Mouse (Mus musculus) CH12F3 (cell line): ENCODE results near the gene Zfp560.
"Not testable (repeated sequence)": the region's sequence is repeated elsewhere in the genome, so short reads cannot be mapped to it uniquely, and the experiment has no call there.

ENCODE experiments used
- in situ Hi-C: fragments of 300-500 bp; cut with MboI; formaldehyde crosslinking; loops from 2 replicates; pipeline ENCODE4 v1.14.3; 2020; ENCODE audit warnings: low sequenced_read_pairs

Zfp560 gene

DNA sequence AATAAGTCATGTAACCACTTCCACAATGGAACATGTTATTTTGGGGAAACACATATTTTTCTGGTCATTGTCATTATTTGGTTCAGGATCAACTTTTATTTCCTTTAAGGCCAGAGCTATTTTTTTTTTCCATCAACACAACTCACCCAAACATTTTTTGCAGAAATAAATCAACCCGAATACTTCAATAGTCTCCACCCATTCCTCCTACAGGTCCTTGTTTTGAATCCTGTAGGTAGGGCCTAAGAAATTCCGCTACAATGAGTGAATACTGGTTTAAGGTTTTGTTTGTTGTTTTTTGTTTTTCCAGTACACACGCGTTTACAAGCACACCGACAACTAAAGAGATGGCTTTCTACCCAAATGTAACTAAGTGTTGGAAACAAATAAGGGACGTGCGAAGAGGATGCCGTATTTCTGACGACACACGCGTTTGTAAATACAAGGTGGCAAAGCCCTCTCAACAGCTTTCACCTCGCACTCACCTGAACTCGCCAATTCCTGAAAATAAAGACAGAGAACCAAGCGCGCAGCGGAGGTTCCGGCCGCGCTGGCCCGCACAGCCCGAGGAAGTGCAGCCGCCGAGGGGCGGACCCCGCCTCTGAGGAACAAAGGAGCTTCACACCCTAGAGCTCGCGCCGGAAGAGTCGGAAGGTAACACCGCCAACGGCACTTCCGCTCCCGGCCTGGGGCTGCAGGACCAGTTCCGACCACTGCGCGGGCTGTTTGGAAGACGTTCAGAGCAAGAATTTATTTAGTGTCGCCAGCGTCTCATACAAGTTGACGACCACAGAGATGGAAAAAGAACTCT lies at the start of gene Zfp560:
Zfp560 (minus strand) TSS at position 646 of the 811 bp plus-strand sequence.
- in situ Hi-C loops: no loop called here

DNA sequence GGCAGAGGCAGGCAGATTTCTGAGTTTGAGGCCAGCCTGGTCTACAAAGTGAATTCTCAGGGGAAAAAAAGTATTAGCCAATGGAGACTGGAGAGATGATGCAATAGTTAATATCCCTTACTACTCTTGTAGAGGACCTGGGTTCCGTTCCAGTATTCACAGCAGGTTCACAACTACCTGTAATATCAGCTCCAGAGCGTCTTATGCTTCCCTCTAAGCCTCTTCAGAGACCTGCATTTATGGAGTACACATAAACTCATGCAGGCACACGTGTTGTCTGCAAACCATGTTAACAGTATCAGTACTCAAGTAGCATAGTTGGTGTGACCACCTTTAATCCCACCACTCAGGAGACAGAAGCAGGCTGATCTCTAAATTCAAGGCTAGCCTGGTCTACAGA lies 45.0 kb upstream of the Zfp560 start:
- in situ Hi-C loops: no loop called here

DNA sequence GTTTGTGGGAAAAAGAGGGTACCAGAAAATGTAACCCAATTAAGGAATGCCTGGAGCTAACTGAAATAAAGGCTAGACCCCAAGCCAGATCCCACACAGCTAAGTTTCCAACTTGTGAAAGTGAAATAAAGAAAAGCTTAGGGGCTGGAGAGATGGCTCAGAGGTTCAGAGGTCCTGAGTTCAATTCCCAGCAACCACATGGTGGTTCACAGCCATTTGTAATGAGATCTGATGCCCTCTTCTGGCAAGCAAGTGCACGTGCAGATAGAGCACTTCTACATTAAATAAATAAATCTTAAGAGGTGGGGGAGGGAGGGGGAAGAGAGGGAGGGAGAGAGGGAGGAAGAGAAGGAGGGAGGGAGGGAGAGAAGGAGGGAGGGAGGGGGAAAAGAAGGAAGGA lies 26.5 kb upstream of the Zfp560 start:
- in situ Hi-C loops: no loop called here

DNA sequence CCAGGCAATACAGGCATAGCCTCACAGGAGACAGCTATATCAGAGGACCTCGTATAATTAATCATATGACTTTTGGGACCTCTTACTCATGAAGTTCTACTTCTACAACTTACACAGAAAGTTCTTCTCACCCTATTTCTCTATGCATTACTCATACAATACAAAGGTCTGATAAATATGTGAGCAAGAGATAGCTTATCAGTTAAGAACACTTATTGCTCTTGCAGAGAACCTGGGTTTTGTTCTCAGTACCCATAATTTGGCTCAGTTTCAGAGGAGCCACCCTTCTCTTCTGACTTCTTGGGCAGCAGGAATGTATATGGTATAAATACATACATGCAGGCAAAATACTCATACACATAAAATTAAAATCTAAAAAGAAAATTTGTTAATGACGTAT lies 24.3 kb upstream of the Zfp560 start:
- in situ Hi-C loops: no loop called here

DNA sequence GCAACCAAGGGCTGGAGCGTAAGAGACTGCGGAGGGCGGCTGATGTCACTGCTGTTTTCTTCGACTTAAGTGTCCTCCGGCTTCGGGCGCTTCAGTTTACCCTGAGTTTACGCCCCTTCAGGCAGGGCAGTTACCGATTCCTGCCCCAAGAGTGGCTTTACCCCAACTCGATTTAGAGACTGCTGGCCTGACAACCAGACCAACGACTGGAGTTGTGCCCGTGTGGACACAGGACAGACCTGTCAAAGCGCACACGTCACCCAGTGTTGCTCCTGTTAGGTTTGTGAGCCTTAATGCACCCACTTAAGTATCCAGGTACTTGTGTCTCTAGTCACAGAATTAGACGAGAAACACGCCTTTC lies 346 bp upstream of the Zfp560 start:
- in situ Hi-C loops: no loop called here

DNA sequence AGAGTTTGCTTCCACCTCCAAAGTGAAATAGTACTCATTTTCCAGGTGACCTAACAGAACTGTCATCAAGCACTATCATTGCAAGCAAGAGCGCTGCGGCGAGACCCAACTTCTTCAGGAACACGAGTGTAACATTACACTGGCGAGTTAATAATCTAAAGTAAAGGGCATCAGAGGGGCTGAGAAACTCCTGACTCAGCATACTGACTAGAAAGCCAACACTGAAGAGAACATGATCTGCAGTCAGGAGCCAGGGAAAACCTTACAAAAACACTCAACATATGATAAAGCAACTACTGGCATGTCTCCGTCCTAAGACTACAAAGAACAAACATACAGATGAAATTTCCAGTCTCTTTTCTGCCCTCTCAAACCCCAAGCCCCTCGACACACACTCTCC lies 1.3 kb downstream of the Zfp560 start:
- in situ Hi-C loops: no loop called here

DNA sequence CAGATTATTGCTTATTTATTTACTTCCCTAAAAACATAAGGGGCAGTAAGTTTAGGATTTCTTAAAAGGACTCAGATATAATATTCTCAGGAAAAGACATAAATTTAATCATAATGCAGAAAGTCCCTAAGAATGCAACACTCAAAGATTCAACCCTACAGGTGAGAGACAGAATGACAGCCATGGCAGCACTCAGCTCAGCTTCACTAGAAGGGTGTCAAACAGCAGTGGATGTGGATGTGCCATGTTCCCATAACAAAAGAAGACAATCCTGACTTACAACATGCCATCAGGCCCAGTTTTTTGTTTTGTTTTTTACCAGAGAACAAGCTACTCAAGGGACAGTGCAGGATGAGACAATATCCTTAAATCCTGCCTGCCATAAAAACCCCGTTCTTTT lies 10.3 kb downstream of the Zfp560 start:
- in situ Hi-C loops: no loop called here

DNA sequence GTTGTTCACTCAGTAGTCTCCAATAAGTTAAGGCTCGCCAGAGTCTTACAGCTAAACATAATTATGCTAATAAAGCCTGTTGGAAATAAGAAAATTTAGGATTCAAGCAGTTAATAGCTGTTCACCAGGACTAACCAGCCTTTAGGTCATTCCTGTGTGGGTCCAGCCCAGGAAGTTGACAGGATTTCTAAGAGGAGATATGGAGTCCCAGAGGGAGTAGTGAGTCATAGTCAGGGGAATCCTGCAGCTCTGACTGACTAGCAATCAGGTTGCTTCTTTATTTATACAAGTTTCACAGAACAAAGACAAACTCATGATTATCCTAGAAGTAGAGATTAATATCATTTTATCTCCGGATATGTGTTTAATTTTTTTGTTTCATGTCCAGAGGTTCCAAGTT lies 17.7 kb downstream of the Zfp560 start:
- in situ Hi-C loops: no loop called here

DNA sequence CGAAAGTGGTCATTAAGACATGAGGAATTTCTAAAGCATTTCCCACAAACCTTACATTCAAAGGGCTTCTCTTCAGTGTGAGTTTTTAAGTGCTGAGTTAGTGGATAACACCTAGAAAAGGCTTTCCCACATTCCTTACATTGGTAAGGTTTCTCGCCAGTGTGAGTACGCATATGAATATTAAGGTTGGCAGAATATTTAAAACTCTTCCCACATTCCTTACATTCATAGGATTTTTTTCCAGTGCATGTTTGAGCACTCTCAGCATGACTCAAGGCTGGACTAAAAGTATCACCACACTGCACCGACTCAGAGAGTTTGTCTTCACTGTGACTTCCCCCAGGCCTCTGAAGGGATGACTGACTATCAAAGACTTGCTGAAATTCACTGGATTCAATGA lies 36.5 kb downstream of the Zfp560 start:
- in situ Hi-C loops: no loop called here

DNA sequence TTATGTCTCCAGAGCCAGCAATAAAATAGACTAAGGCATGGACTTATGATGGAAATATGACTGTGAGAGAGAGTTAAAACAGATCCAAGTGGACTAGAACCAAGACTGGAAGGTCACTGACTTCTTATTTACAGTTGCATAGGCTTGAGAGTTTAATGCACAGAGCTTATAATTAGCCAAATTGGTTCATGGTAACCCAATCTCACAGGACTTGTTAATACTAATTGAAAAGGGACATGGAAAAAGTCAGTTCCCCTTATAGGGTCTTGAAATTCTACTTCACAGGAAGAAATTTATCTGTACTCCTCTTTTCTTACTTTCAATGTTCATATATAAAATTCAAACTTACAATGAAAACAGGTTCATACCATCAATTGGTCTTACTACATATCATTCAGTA lies 49.0 kb downstream of the Zfp560 start, which contains the start of gene Olfr18:
Olfr18 (minus strand) TSS at position 101 of the 400 bp plus-strand sequence.
- in situ Hi-C loops: no loop called here

DNA sequence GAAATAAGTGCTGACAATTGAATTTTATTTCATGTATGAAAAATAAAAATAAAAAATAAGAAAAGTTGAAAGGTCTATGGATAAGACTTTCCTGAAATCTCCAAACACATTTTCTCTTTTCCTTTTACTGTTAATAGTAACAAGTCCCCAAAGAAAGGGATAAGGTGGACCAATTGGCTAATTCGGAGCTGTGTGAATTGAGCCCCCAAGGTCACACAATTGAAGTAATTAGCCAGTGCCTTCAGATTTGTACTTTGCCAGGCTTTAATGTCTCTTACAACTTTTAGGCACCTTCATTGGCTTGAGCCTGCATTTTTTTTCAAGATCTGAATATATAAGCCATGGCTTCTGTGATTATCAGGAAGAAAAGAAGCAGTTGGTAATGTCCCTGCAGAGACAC lies 86.7 kb downstream of the Zfp560 start, which contains the start of gene Olfr873:
Olfr873 (plus strand) TSS at position 301 of the 400 bp plus-strand sequence.
- in situ Hi-C loops: no loop called here

DNA sequence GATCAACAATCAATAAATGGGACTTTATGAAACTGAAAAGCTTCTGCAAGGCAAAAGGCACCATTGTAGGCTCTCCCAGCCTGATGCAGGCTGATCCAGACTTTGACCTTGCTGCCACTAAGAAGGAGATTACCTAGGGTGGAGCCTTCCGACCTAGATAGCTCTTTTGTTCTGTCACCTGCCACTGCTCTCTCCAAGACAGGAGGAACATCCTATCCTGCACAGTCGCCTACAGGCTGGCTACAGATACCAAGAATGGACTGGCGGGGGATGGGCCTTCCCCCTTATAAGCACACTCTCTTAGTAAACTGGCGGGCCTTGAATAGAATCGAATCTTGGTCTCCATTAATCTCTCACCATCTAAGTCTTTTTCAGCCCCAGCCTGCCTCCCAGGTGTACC lies 89.4 kb downstream of the Zfp560 start:
- in situ Hi-C loops: not testable (repeated sequence)
